Mouse (Mus musculus): ENCODE measurements at regions not wholly inside any gene's neighbourhood (a gene's known extent, or its start where the extent isn't known, plus 50 kb on each side); places are given as distances from the start of the nearest gene placed in this dataset.

DNA sequence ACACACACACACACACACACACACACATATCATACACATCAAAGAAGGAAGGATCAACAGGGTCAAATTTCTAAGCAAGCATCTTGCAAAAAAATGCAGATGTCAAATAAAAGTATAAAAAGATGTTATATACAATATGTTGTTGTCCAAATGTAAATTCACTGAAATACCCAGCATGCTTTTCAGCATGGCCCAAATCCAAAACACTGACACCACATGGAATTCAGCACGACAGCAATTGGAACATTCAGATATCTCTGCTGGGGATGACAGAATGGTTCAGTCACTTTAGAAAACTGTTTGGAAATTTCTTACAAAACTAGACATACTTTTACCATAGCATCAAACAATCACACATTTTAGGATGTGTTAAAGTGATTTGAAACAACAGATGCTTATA lies 339.6 kb downstream of the Pdha2 start:
- Histone ChIP-seq H3K27me3 (no peaks in the 10 kb centered on the region), H3K27ac (replicated peaks) (no peak overlapping the region), H3K4me3 (no peak overlapping the region), H3K4me2 (replicated peaks) (no peak overlapping the region), H3K9ac (replicated peaks) (no peak overlapping the region), H3K9me3 (no peaks in the 10 kb centered on the region), H3K4me1 (no peaks in the 10 kb centered on the region), H3K36me3 (no peaks in the 10 kb centered on the region)
- ATAC-seq (ENCODE audit: low FRiP score, low read depth): no peak
- 95% methylated on average over 1 of the region's 1 CpGs for WGBS

GRCm38 (mm10) chr3:140871261-140871660 lies 340.9 kb downstream of the Pdha2 start:
- Histone ChIP-seq H3K27ac (replicated peaks) (no peak overlapping the region), H3K4me2 (replicated peaks) (no peak overlapping the region), H3K9ac (replicated peaks) (no peak overlapping the region), H3K4me3 (no peak overlapping the region), H3K27me3 (no peaks in the 10 kb centered on the region), H3K4me1 (no peaks in the 10 kb centered on the region), H3K36me3 (no peaks in the 10 kb centered on the region), H3K9me3 (no peaks in the 10 kb centered on the region)
- 93% methylated on average over 2 of the region's 2 CpGs for WGBS
- no peak for ATAC-seq (ENCODE audit: low FRiP score, low read depth)

DNA sequence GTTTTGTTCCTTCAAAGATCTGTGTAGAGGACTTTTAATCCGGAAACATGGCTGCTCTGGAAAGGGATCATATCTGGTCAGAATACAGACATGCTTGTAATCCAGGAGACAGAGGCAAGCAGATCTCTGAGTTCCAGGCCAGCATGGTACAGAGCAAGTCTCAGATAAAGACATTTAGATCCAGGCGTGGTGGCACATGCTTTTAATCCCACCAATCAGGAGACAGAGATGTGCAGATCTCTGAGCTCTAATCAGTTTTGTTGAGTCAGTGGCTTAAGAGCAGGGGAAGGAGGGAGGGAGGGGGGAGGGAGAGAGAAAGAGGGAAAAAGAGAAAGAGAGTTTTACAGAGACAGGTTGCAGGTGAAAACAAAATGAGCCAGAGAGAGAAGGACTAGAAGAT lies 372.0 kb downstream of the Pdha2 start:
- ATAC-seq (ENCODE audit: low FRiP score, low read depth): no peak
- Histone ChIP-seq H3K9me3 (no peaks in the 10 kb centered on the region), H3K4me1 (no peaks in the 10 kb centered on the region), H3K27ac (replicated peaks) (no peak overlapping the region), H3K27me3 (no peaks in the 10 kb centered on the region), H3K36me3 (no peaks in the 10 kb centered on the region), H3K4me2 (replicated peaks) (no peak overlapping the region), H3K4me3 (no peak overlapping the region), H3K9ac (replicated peaks) (no peak overlapping the region)
- WGBS: 63% methylated on average over 2 of the region's 2 CpGs

DNA sequence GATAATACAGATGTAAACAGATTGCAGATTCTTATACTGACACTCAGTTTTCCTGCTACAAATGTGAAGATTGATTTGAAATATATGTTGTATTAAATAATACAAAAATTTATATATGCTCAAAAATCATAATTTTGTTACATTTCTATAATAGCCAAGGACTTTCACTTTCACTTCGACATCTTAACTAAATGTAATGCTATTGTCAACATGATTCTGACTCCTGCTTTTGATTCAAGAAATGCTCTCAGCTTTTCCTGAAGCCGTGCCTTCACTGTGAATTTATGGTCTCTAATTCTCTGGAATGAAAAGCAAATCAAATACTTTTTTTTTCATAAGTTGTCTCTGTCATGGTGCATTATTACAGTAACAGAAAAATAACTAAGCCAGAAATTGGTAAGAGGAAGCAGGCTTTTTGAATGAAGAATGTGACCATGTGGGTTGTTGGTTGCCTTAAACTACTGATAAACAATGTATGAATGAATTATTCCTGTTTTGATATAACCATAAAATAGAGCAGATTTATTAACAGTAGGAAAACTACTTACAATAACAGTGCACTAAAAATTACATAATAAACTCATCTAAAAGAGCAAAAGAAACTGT lies 374.1 kb downstream of the Pdha2 start:
- no peak overlapping the region for H3K27ac ChIP-seq (replicated peaks)
- no peak for ATAC-seq (ENCODE audit: low FRiP score, low read depth)
- 89% methylated on average over 2 of the region's 2 CpGs for WGBS

GRCm38 (mm10) chr3:140821266-140821665 lies 390.9 kb downstream of the Pdha2 start:
- no peak for ATAC-seq (ENCODE audit: low FRiP score, low read depth)
- Histone ChIP-seq H3K4me2 (replicated peaks) (no peak overlapping the region), H3K4me3 (no peak overlapping the region), H3K9me3 (no peaks in the 10 kb centered on the region), H3K27ac (replicated peaks) (no peak overlapping the region), H3K36me3 (no peaks in the 10 kb centered on the region), H3K4me1 (no peaks in the 10 kb centered on the region), H3K9ac (replicated peaks) (no peak overlapping the region), H3K27me3 (no peaks in the 10 kb centered on the region)

More for the DNA sequence above, 374.1 kb downstream of the Pdha2 start:
- no peaks in the 10 kb centered on the region for H3K36me3 ChIP-seq
- H3K27me3 ChIP-seq: no peaks in the 10 kb centered on the region
- H3K4me1 ChIP-seq: no peaks in the 10 kb centered on the region
- no peak overlapping the region for H3K4me3 ChIP-seq
- H3K9me3 ChIP-seq: no peaks in the 10 kb centered on the region
- no peak overlapping the region for H3K4me2 ChIP-seq (replicated peaks)
- H3K9ac ChIP-seq (replicated peaks): no peak overlapping the region

- no peaks in the 10 kb centered on the region for H3K9me3 ChIP-seq
- H3K27me3 ChIP-seq: no peaks in the 10 kb centered on the region
- no peaks in the 10 kb centered on the region for H3K36me3 ChIP-seq
- H3K27ac ChIP-seq (replicated peaks): no peak overlapping the region
- no peaks in the 10 kb centered on the region for H3K4me1 ChIP-seq
- no peak overlapping the region for H3K9ac ChIP-seq (replicated peaks)
- H3K4me3 ChIP-seq: no peak overlapping the region
- WGBS: 96% methylated on average over 2 of the region's 2 CpGs
- H3K4me2 ChIP-seq (replicated peaks): no peak overlapping the region
- ATAC-seq (ENCODE audit: low FRiP score, low read depth): no peak
These were observed 406.6 kb downstream of the Pdha2 start for GRCm38 (mm10) chr3:140805586-140805985.

GRCm38 (mm10) chr3:140792943-140793342 lies 419.2 kb downstream of the Pdha2 start:
- no peak overlapping the region for H3K27ac ChIP-seq (replicated peaks)
- no peaks in the 10 kb centered on the region for H3K36me3 ChIP-seq
- no peak overlapping the region for H3K4me3 ChIP-seq
- H3K9ac ChIP-seq (replicated peaks): no peak overlapping the region
- no peaks in the 10 kb centered on the region for H3K4me1 ChIP-seq
- no peaks in the 10 kb centered on the region for H3K27me3 ChIP-seq
- no peak overlapping the region for H3K4me2 ChIP-seq (replicated peaks)
- 88% methylated on average over 2 of the region's 2 CpGs for WGBS
- no peaks in the 10 kb centered on the region for H3K9me3 ChIP-seq
- no peak for ATAC-seq (ENCODE audit: low FRiP score, low read depth)

DNA sequence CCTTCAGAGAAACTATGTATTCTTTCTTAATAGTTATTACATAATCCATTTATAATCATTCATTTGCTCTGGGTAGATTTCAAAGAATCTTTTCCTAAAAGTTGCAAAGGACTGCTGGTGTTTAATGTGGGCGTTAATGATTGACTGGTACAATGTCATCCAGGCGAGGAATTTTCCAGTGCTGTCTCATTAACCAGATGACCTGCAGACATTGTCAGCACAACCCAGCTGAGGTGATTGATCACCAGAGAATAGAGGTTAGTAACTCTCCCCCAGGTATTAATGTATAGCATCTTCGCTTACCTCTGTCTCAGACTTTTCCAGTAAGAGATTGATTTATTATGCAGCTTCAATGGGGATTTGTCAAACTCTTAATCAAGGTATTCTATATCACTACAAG lies 426.5 kb downstream of the Pdha2 start:
- no peaks in the 10 kb centered on the region for H3K9me3 ChIP-seq
- no peaks in the 10 kb centered on the region for H3K4me1 ChIP-seq
- ATAC-seq (ENCODE audit: low FRiP score, low read depth): no peak
- no peak overlapping the region for H3K4me3 ChIP-seq
- 81% methylated on average over 3 of the region's 3 CpGs for WGBS
- H3K27ac ChIP-seq (replicated peaks): no peak overlapping the region
- H3K4me2 ChIP-seq (replicated peaks): no peak overlapping the region
- H3K27me3 ChIP-seq: no peaks in the 10 kb centered on the region
- no peaks in the 10 kb centered on the region for H3K36me3 ChIP-seq
- H3K9ac ChIP-seq (replicated peaks): no peak overlapping the region

GRCm38 (mm10) chr3:140760051-140760450 lies 452.1 kb downstream of the Pdha2 start:
- H3K36me3 ChIP-seq: no peaks in the 10 kb centered on the region
- ATAC-seq (ENCODE audit: low FRiP score, low read depth): no peak
- H3K27ac ChIP-seq (replicated peaks): no peak overlapping the region
- 86% methylated on average over 4 of the region's 4 CpGs for WGBS
- H3K9me3 ChIP-seq: no peaks in the 10 kb centered on the region
- H3K9ac ChIP-seq (replicated peaks): no peak overlapping the region
- no peaks in the 10 kb centered on the region for H3K27me3 ChIP-seq
- H3K4me2 ChIP-seq (replicated peaks): no peak overlapping the region
- H3K4me3 ChIP-seq: no peak overlapping the region
- no peaks in the 10 kb centered on the region for H3K4me1 ChIP-seq

DNA sequence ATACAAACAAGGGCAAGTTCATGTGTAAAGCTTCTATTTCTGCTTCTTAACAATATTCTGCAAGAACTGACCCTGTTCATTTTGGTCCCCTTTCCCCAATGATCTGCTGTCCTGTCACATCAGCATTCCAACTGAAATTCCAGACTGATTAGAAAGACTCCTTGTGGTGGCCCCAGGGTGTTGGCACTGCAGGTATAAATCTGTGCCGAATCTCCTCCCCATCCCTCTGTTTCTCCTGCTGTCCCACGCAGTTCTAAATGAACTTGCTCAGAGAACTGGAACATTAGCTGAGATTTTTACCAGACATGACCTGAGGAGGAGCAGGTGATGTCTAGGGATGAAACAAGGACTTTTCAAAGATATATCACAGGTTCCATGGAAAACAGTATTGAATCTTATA lies 467.7 kb downstream of the Pdha2 start:
- WGBS: 49% methylated on average over 2 of the region's 2 CpGs
- H3K9ac ChIP-seq (replicated peaks): no peak overlapping the region
- H3K36me3 ChIP-seq: no peaks in the 10 kb centered on the region
- no peak overlapping the region for H3K4me3 ChIP-seq
- no peak overlapping the region for H3K27ac ChIP-seq (replicated peaks)
- no peaks in the 10 kb centered on the region for H3K27me3 ChIP-seq
- no peaks in the 10 kb centered on the region for H3K9me3 ChIP-seq
- H3K4me2 ChIP-seq (replicated peaks): no peak overlapping the region
- no peaks in the 10 kb centered on the region for H3K4me1 ChIP-seq
- no peak for ATAC-seq (ENCODE audit: low FRiP score, low read depth)

DNA sequence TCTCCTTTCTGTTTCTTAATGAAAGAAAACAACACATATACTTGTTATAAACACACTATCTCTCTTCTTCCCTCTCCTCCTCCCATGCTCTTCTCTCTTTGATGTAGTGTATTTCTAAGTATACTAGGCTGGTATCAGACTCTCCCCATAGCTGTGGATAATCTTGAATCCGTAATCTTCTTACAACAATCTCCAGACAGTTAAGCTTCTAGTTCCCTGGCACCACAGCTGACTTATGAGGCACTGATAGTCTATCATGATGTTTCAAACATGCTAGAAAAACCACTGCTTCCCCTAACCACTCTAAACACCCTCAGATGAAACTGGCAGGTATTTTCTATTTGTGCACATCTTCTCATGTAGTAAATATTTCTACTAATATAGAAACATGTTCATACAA lies 471.7 kb downstream of the Pdha2 start:
- Histone ChIP-seq H3K4me3 (no peak overlapping the region), H3K27ac (replicated peaks) (no peak overlapping the region), H3K9me3 (no peaks in the 10 kb centered on the region), H3K9ac (replicated peaks) (no peak overlapping the region), H3K27me3 (no peaks in the 10 kb centered on the region), H3K4me1 (no peaks in the 10 kb centered on the region), H3K4me2 (replicated peaks) (no peak overlapping the region), H3K36me3 (no peaks in the 10 kb centered on the region)
- 47% methylated on average over 1 of the region's 1 CpGs for WGBS
- no peak for ATAC-seq (ENCODE audit: low FRiP score, low read depth)

DNA sequence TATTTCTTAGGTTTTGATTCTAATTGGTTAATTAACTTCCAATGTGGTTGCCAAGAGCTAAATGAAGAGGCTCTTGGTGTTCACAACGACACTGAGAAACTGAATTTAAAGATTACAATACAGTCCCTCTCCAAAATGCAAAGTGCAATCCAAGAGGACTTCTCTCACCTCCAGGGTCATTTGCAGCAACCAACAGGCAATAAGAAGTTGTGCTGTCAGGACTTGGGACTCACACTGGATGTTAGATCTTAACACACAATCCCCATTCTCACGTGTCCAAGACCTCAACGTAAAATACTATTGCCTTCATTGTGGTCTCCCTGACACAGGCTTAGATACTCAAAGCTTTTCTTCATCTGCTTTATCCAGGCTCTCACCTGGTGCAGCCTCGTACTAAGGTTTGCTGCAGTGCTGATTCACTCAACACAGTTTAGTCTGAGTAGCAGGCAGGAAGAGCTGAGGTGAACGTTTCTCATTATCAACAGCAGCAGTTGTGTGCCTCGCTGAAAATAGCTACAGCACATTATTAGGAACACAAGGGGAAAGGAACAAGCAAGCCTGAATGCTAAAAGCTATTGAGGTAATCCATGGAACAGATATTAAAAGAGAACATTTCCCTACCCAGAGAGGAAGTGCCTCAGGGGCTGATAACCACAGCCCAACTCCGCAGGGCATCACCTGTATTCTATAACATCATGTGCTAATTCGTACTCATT lies 473.3 kb downstream of the Pdha2 start:
- Histone ChIP-seq H3K4me2 (replicated peaks) (no peak overlapping the region), H3K4me1 (no peaks in the 10 kb centered on the region), H3K27me3 (no peaks in the 10 kb centered on the region), H3K9me3 (no peaks in the 10 kb centered on the region), H3K4me3 (no peak overlapping the region), H3K9ac (replicated peaks) (no peak overlapping the region), H3K36me3 (no peaks in the 10 kb centered on the region), H3K27ac (replicated peaks) (no peak overlapping the region)
- no peak for ATAC-seq (ENCODE audit: low FRiP score, low read depth)
- 81% methylated on average over 8 of the region's 8 CpGs for WGBS

GRCm38 (mm10) chr3:140716896-140717295 lies 495.3 kb downstream of the Pdha2 start:
- Histone ChIP-seq H3K9ac (replicated peaks) (no peak overlapping the region), H3K9me3 (no peaks in the 10 kb centered on the region), H3K4me3 (no peak overlapping the region), H3K4me1 (no peaks in the 10 kb centered on the region), H3K27ac (replicated peaks) (no peak overlapping the region), H3K4me2 (replicated peaks) (no peak overlapping the region), H3K27me3 (no peaks in the 10 kb centered on the region), H3K36me3 (no peaks in the 10 kb centered on the region)
- no peak for ATAC-seq (ENCODE audit: low FRiP score, low read depth)
